Mouse (Mus musculus): ENCODE measurements around the gene Pmpca. TPM values are rescaled to one million over a fixed set of nuclear protein-coding genes. Genes with fewer than 3 reads are reported as not detected.
"Not testable (repeated sequence)": the region's sequence is repeated elsewhere in the genome, so short reads cannot be mapped to it uniquely, and the experiment has no call there.

Gene Pmpca
- polyA plus RNA-seq, 1 experiment from 2014 or later = 99.2 TPM

- no peak for ATAC-seq
- DNase-seq (ENCODE audit: low read depth, low spot score) = no peak
- ChIA-PET CTCF (no interaction called here), POLR2A (no interaction called here)
- in situ Hi-C loops (cut with MboI; ENCODE audit: low pct_unique_long_range_greater_than_20kb) = no loop called here
- no peaks in the 10 kb centered on the region for H3K27me3 ChIP-seq
- no peak for TF ChIP-seq CTCF (IDR thresholded peaks at IDR 0.05)
These were observed 20.6 kb upstream of the Pmpca start for GRCm38 (mm10) chr2:26368572-26368971.

DNA sequence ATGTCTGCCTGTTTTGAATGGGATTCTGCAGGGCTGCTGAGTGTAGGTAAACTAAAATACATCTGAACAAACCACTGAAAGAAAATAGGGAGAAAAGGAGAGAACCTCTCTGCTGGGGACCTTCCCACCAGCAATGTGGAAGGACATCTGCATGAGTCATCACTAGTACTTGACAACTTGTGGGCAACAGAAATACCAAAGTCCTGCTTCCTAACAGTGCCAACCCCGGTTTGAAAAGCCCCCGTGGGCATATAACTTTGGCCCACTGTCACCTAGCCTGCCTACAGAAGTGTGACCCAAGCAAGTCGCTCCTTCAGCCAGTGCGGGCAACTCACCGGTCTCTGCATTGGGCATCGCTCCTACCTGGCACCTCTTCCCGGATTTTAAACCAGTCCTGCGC, 16.7 kb upstream of the Pmpca start:
- no peaks in the 10 kb centered on the region for H3K27me3 ChIP-seq
- ATAC-seq (peak; percentile 54), DNase-seq (ENCODE audit: low read depth, low spot score) (no peak)
- TF ChIP-seq CTCF (IDR thresholded peaks at IDR 0.05) = no peak
- POLR2A ChIA-PET = interaction anchor here (1.5 kb wide), 1 partner anchor 20 kb away, joined by 3 read pairs; the partner anchor contains the start of gene Dnlz
- in situ Hi-C loops (cut with MboI; ENCODE audit: low pct_unique_long_range_greater_than_20kb) = no loop called here
- CTCF ChIA-PET = interaction anchor here (1.4 kb wide), 1 partner anchor 11 kb away, joined by 6 read pairs; no protein-coding TSS in a partner anchor

- in situ Hi-C loops (cut with MboI; ENCODE audit: low pct_unique_long_range_greater_than_20kb) = no loop called here
- ChIA-PET CTCF (interaction anchor here (1.4 kb wide), 1 partner anchor 8 kb away, joined by 3 read pairs; no protein-coding TSS in a partner anchor), POLR2A (interaction anchor here (0.8 to 1.4 kb wide), 3 partner anchors 8 to 29 kb away, joined by 3 to 4 read pairs (median 3); no protein-coding TSS in a partner anchor)
- H3K27me3 ChIP-seq = no peaks in the 10 kb centered on the region
- TF ChIP-seq CTCF (IDR thresholded peaks at IDR 0.05) = no peak
- ATAC-seq = peak; percentile 71
- DNase-seq (ENCODE audit: low read depth, low spot score) = peak; percentile 13
These were observed 8.9 kb upstream of the Pmpca start, which contains the start of gene Snapc4 for GRCm38 (mm10) chr2:26380131-26380771. Gene Snapc4, minus strand, starts transcription at chr2:26380653.

GRCm38 (mm10) chr2:26380871-26381270, 8.3 kb upstream of the Pmpca start:
- in situ Hi-C loops (cut with MboI; ENCODE audit: low pct_unique_long_range_greater_than_20kb); DNase-seq (ENCODE audit: low read depth, low spot score); CTCF ChIA-PET; H3K27me3 ChIP-seq; ATAC-seq: not testable (repeated sequence)
- POLR2A ChIA-PET = interaction anchor here (0.8 to 1.4 kb wide), 2 partner anchors 8 to 13 kb away, joined by 3 to 4 read pairs; no protein-coding TSS in a partner anchor

- CTCF ChIA-PET = interaction anchor here (1.2 kb wide), 1 partner anchor 24 kb away, joined by 3 read pairs; no protein-coding TSS in a partner anchor
- TF ChIP-seq CTCF (IDR thresholded peaks at IDR 0.05) = no peak
- DNase-seq (ENCODE audit: low read depth, low spot score) = no peak
- in situ Hi-C loops (cut with MboI; ENCODE audit: low pct_unique_long_range_greater_than_20kb) = no loop called here
- POLR2A ChIA-PET = interaction anchor here (1.3 kb wide), 1 partner anchor 47 kb away, joined by 3 read pairs; no protein-coding TSS in a partner anchor
- H3K27me3 ChIP-seq = no peaks in the 10 kb centered on the region
- no peak for ATAC-seq
These were observed 1.4 kb upstream of the Pmpca start for GRCm38 (mm10) chr2:26387713-26388112.

DNA sequence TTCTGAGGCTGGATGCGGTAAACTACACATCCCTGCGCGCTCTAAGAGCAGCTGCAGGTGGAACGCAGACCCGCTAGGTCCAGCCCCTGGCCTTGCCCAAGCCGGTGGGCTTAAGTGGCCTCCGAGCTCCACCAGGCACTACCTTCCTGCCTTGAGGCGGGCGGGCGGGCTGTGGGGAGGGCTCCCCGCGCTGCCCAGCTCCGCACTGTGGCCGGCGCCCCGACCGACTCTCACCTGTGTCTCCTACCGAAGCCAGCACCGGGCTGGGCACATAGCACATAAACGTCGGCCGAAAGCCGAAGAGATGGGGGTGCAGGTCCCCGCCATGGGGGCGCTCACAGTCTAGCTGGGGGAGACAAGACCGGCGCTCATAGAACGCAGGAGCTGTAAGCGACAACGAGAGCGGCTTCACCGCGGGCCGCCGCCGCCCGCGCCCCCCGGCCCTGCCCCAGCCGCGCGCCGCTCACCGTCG, 421 bp upstream of the Pmpca start:
- H3K27me3 ChIP-seq = no peaks in the 10 kb centered on the region
- no peak for TF ChIP-seq CTCF (IDR thresholded peaks at IDR 0.05)
- in situ Hi-C loops (cut with MboI; ENCODE audit: low pct_unique_long_range_greater_than_20kb) = no loop called here
- ATAC-seq (peak; percentile 49), DNase-seq (ENCODE audit: low read depth, low spot score) (no peak)
- POLR2A ChIA-PET = interaction anchor here (0.8 to 1.1 kb wide), 3 partner anchors 8 to 20 kb away, joined by 3 to 4 read pairs (median 3); partner anchors contain the start of gene Snapc4
- CTCF ChIA-PET = interaction anchor here (1.1 to 3.8 kb wide), 2 partner anchors 9 to 20 kb away, joined by 3 to 11 read pairs; partner anchors contain the start of gene Inpp5e

GRCm38 (mm10) chr2:26390954-26391353, 1.8 kb downstream of the Pmpca start:
- no peak for DNase-seq (ENCODE audit: low read depth, low spot score)
- ATAC-seq = no peak
- TF ChIP-seq CTCF (IDR thresholded peaks at IDR 0.05) = no peak
- H3K27me3 ChIP-seq = no peaks in the 10 kb centered on the region
- ChIA-PET CTCF (interaction anchor here (0.9 to 3.8 kb wide), 4 partner anchors 12 to 91 kb away, joined by 3 to 11 read pairs (median 4); partner anchors contain the start of gene Inpp5e), POLR2A (interaction anchor here (1.0 kb wide), 1 partner anchor 11 kb away, joined by 3 read pairs; no protein-coding TSS in a partner anchor)
- in situ Hi-C loops (cut with MboI; ENCODE audit: low pct_unique_long_range_greater_than_20kb) = no loop called here

GRCm38 (mm10) chr2:26391617-26392016, 2.5 kb downstream of the Pmpca start:
- no peak for TF ChIP-seq CTCF (IDR thresholded peaks at IDR 0.05)
- no peak for ATAC-seq
- ChIA-PET CTCF (interaction anchor here (1.1 to 3.8 kb wide), 3 partner anchors 12 to 17 kb away, joined by 3 to 11 read pairs (median 4); partner anchors contain the start of gene Inpp5e), POLR2A (no interaction called here)
- no peak for DNase-seq (ENCODE audit: low read depth, low spot score)
- in situ Hi-C loops (cut with MboI; ENCODE audit: low pct_unique_long_range_greater_than_20kb) = no loop called here
- H3K27me3 ChIP-seq = no peaks in the 10 kb centered on the region

DNA sequence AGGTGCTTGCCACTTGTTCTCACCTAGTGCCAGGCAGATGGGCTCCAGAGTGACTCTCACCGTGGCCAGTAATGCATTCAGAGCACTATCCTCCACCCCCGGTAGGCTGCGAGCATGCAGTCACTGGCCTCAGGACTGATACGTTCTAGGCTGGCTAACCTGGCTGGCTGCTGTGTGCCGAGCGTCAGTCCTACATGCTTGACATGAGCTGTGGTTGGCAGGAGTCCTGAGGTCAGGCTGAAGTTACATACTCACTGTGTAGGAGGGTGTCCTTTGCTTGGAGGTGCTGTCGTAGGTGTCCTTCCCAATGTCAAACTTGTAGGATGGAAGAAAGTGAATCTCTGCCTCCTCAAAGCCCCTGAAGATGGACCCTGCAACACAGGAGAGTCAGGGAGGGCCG, 9.8 kb downstream of the Pmpca start:
- no peak for ATAC-seq
- in situ Hi-C loops (cut with MboI; ENCODE audit: low pct_unique_long_range_greater_than_20kb) = no loop called here
- no peaks in the 10 kb centered on the region for H3K27me3 ChIP-seq
- POLR2A ChIA-PET = interaction anchor here (0.5 to 1.5 kb wide), 3 partner anchors 10 to 167 kb away, joined by 3 read pairs; partner anchors contain the start of genes Entr1 and Pmpca
- DNase-seq (ENCODE audit: low read depth, low spot score) = no peak
- no peak for TF ChIP-seq CTCF (IDR thresholded peaks at IDR 0.05)
- CTCF ChIA-PET = interaction anchor here (1.0 to 2.1 kb wide), 2 partner anchors 10 to 73 kb away, joined by 4 to 6 read pairs; partner anchors contain the start of gene Inpp5e

DNA sequence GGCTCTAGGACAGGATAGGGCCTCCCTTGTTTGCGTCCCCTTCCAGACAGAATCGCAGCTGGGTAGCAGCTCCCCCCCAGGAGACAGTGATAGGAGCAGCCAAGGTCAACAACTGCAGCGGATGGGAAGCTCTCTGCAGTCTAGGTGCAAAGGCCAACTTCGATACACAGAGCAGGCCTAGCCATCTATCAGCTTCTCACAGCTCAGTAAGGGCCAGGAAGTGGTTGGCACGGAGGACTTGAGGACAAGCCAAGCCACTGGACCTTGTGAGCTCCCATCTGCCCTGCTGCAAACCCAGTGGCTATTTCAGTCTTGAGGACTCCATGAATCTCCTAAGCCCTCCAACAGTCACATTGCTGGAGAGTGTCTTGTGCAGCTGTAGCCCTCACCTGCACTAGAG, 10.5 kb downstream of the Pmpca start:
- no peak for TF ChIP-seq CTCF (IDR thresholded peaks at IDR 0.05)
- POLR2A ChIA-PET = interaction anchor here (1.0 to 1.5 kb wide), 2 partner anchors 10 to 11 kb away, joined by 3 read pairs; partner anchors contain the start of genes Entr1 and Pmpca
- CTCF ChIA-PET = interaction anchor here (1.0 to 2.1 kb wide), 2 partner anchors 9 to 74 kb away, joined by 4 to 6 read pairs; partner anchors contain the start of gene Inpp5e
- ATAC-seq (no peak), DNase-seq (ENCODE audit: low read depth, low spot score) (no peak)
- in situ Hi-C loops (cut with MboI; ENCODE audit: low pct_unique_long_range_greater_than_20kb) = no loop called here
- no peaks in the 10 kb centered on the region for H3K27me3 ChIP-seq
